Mouse (Mus musculus) megakaryocyte, embryonic 14.5 days (primary cell): Measurements from ENCODE around the gene Dglucy.

Experiments used
- FLI1 ChIP-seq: IDR thresholded peaks from 2 replicates; pipeline ENCODE4 v1.6.1; 2012; ENCODE audit warnings: low read length, inconsistent platforms, mixed read lengths
- GATA1 ChIP-seq: IDR thresholded peaks from 3 replicates; pipeline ENCODE4 v1.6.1; 2012; ENCODE audit warnings: mixed read lengths, low read length, inconsistent platforms, borderline replicate concordance

- no peak for TF ChIP-seq GATA1
- TF ChIP-seq FLI1 = no peak
Measured at GRCm38 (mm10) chr12:100899111-100899640, 120.3 kb downstream of the Dglucy start.
